Mouse (Mus musculus) ovary, postnatal 36 days (tissue): Measurements from ENCODE around the gene Mvb12a.
"Not testable (repeated sequence)": the region's sequence is repeated elsewhere in the genome, so short reads cannot be mapped to it uniquely, and the experiment has no call there.

Experiments
- DNase-seq: peaks from one replicate; pipeline ENCODE4 v3.0.0; 2022; ENCODE audit warnings: low spot score, mixed read lengths

Mvb12a gene

GRCm38 (mm10) chr8:71542632-71543343 is at the start of gene Mvb12a:
TSS of gene Mvb12a (plus strand) at chr8:71542922.
- peak; percentile 93 for DNase-seq

DNA sequence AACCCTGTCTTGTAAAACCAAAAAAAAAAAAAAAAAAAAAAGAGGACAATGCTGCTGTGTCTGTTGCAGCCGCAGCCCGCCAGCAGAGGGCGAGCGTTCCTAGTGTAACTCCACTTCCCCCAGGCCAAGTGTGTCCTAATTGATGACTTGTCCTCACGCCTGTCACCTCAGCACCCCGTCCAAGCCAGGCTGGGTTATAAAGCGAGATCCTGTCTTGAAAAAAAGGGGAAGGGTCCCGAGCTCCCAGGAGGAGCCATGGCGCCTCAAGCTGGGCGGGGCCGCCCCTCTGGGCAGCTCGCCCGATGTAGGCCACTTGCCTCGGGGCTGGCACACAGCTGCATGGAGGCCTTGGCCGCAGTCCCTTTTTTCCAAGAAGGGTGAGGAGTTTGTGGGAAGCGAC is 47.7 kb upstream of the Mvb12a start:
- peak; percentile 83 for DNase-seq

DNA sequence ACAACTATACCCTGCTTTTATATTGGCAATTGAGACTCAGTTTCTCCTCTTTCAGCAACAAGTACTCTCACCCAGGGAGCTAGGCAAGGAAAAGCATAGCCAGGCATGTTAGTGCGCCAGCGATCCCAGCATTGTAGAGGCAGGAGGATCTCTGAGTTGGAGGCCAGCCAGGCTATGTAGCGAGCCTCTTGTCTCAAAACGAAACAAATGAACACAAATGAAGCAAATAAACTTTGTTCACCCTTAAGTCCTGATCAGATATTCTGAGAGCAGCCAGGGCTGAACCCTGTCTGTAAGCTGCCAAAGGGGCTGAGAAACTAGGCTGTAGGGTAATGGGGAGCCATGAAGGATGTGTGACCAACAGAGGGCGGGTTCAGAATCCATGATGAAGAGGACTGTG is 46.9 kb upstream of the Mvb12a start:
- no peak for DNase-seq

GRCm38 (mm10) chr8:71496481-71496880 is 46.2 kb upstream of the Mvb12a start:
- DNase-seq: peak; percentile 86

DNA sequence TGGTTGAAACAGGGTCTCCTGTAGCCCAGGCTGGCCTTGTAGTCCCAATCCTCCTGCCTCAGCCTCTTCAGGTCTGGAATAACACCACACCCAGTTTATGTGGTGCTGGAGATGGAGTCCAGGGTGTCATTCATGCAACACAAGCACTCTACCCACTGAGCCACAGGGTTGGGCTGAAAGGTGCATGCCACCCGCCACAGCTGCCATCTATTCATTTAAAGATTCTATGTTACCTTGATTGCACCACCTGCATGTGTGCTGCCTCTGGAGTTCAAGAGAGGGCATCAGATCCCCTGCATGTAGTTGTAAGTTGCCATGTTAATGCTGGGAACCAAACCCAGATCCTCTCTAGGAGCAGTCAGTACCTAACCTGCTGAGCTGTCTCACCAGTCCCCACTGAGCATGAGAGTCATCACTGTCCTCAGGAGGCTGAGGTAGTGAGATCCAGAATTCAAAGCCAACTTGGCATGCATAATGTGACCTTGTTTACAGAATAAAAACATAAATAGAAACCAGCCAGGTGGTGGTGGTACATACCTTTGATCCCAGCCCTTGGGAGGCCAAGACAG is 45.6 kb upstream of the Mvb12a start:
- no peak for DNase-seq

DNA sequence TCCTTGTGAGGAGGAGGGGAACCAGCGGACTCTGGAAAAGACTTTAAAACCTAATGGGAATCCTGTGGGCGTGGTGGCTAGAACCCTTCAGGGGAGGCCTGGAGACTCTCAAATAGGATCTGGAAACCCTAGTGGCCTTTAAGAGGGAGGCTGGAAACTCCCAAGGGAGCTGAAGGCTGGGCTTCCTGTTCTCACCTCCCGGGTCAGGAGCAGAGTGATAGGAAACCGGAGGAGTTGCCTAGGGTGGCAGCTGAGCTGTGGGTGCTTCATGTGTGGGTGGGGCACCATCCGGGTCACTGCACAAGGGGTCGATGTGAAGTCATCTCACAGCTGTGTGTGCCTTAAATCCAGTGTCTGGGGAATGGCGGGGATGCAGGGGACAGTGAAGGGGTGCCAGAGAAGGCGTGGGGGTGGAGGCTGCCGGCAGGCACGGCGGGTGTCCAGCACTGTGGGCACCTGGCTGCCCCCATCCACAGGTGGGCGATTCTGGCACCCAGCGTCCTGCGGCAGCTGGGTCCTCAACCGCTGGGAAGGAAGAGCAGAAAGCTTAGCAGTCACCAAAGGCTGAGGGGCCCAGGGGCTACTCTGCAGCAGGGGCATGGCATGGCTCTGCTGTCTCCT is 44.7 kb upstream of the Mvb12a start:
- peak; percentile 18 for DNase-seq

DNA sequence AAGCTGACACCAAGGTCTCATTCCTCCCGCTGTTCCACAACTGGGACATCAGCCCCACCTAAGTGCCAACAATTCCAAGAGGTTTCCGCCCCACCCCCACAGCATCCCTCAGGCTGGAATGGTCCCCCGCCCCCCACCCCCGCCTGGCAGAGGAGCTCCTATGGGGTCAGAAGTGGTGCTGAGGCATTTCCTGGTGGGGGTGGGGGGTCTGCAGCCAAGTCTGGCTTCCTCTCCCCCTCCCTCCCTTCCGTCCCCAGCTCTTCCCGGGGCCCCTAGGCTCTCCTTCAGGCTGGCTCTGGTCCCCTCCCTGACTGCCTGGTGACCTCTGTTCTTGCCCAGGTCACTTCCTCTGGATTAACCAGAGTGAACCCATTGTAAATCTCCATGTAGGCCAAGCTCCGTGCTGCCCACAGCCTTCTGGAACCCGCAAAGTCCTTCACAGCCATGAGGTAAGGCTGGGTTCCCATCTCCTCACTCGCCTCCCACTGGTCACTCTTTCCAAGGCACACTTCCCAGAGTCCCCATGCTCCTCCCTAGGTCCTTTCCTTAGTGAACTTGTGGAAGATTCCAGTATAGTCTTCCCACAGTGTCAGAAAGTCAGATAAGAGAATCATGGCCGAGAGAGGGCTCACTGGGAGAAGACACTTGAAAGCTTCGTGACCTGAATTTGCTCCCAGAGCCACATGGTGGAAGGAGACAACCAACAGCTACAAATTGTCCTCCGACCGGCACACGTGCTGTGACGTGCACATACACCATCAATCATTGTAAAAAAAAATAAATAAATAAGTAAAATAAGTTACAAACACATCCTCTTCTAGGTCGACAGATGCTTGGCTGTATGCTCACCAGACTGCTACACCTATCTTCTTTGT is 43.7 kb upstream of the Mvb12a start:
- DNase-seq: no peak

GRCm38 (mm10) chr8:71504349-71504748 is 38.4 kb upstream of the Mvb12a start:
- no peak for DNase-seq

DNA sequence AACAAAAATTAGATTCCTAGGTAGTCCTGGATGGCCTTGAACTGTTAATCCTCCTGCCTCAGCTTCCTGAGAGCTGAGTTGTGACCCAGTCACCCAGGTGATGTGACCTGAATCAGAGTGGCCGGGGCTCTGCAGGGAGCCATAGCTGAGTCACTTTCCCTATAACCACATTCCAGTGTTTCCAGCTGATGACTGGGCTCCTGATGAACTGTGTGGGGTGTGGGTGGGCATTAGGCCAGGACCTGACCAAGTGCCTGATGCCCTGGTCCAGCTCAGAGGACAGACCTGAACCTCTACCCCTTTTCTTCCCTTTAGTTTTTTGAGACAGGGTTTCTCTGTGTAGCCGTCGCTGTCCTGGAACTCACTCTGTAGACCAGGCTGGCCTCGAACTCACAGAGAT is 37.4 kb upstream of the Mvb12a start:
- no peak for DNase-seq

GRCm38 (mm10) chr8:71505979-71506378 is 36.7 kb upstream of the Mvb12a start:
- peak; percentile 48 for DNase-seq

DNA sequence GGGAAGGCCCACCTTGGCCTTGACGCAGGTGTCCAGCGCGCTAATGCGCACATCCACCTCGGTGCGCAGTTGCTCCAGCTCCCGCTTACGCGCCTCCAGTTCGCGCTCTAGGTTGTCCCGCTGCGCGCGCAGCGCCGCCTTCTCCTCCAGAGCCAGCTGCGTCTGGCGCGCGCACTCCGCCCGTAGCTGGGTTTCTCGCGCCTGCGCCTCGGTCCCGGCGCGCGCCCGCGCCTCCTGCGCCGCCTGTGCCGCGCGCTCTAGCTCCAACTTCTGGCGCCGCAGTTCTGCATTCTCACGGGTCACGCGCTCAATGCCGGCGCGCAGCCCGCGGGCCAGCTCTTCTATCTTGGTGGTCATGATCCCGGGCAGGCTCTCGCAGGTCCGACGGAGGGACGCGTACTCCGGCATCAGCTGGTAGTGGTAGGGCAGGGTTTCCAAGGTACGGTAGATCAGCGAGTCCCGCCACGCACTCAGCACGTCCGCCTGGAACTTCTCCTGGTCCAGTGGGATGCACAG is 35.1 kb upstream of the Mvb12a start:
- DNase-seq: peak; percentile 82

- no peak for DNase-seq
Observed at GRCm38 (mm10) chr8:71509316-71509715, 33.4 kb upstream of the Mvb12a start.

DNA sequence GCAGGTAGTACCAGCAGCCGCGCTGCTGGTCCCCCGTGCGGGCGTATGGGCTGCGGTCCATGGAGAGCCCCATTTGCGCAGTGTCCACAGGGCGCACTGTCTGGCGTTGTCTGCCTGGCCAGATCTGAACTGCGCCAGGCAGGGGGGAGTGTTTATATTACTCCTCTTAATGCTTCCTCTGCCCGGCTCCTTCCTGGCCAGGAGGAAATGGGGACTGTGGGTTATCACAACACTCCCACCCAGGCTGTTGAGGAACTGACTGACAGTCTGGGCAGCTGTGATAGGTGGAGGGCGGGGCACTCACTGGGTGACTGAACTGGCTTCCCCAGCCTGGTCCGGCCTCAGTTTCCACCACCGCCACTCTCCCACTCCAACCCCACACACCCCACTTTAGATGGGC is 31.1 kb upstream of the Mvb12a start, which contains the start of gene Plvap:
Gene Plvap, minus strand, starts transcription at position 109 of the 400 bp plus-strand sequence.
- no peak for DNase-seq

- no peak for DNase-seq
Observed at GRCm38 (mm10) chr8:71513018-71513754, 29.5 kb upstream of the Mvb12a start.

- no peak for DNase-seq
Observed at GRCm38 (mm10) chr8:71515043-71515442, 27.7 kb upstream of the Mvb12a start.

DNA sequence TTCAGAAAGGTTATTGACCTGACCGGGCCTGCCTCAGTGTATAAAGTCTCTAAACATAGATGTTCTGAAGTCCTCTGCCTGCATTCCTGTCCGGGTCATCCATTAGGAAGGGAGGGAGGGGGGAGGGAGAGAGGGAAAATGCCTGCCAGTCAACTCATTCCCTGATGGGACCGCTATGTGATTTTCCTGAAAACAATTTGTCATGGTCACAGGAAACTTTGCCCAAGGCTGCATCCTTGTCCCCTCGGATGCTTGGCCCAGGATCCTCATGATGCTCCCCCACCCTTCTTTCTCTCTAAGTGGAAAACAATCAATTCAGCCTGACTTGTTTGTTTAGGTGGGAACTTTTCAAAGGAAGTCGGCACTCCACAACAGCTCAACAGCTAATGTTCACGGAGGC is 25.9 kb upstream of the Mvb12a start:
- DNase-seq: no peak

DNA sequence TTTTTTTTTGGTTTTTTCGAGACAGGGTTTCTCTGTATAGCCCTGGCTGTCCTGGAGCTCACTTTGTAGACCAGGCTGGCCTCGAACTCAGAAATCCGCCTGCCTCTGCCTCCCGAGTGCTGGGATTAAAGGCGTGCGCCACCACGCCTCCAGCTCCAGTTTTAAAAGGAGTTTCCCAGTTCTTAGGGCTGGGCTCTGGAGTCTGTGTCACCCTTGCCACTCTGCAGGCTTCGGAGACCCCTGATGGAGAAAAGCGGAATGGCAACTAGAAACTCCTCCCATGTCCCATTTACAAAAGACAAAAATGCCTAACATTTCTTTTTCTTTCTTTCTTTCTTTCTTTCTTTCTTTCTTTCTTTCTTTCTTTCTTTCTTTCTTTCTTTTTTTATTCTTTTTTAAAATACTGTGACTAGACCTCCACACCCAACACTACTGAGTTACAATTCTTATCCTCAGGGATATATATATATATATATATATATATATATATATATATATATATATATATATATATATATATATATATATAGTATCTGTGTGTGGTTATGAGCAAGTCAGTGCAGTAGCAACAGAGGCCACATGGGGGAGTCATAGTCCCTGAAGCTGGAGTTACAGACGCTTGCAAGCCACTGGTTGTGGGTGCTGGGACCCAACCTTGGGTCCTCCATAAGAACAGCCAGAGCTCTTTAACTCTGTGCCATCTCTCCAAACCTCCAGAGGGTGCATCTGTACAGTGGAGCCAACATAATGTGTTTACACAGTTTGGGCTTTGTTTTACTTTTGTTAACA is 23.5 kb upstream of the Mvb12a start:
- DNase-seq: not testable (repeated sequence)

DNA sequence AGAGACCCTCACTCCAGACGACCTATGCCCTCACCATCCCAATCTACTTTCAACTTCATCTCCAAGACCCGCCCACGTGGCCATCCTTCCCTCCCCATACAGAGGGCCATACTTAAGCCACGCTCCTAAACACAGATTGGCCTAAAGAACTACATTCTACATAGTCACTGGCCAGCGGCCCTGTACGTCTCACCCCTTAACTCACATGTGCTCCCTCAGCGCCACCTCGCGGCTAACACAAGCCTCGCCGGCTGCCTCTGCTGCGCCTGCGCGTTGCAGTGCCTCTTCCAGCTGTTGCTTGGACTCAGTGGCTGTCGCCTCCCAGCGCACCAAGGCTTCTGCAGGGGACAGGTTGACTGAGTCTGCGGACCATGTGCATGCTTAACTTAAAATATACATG is 21.1 kb upstream of the Mvb12a start:
- DNase-seq: peak; percentile 96

DNA sequence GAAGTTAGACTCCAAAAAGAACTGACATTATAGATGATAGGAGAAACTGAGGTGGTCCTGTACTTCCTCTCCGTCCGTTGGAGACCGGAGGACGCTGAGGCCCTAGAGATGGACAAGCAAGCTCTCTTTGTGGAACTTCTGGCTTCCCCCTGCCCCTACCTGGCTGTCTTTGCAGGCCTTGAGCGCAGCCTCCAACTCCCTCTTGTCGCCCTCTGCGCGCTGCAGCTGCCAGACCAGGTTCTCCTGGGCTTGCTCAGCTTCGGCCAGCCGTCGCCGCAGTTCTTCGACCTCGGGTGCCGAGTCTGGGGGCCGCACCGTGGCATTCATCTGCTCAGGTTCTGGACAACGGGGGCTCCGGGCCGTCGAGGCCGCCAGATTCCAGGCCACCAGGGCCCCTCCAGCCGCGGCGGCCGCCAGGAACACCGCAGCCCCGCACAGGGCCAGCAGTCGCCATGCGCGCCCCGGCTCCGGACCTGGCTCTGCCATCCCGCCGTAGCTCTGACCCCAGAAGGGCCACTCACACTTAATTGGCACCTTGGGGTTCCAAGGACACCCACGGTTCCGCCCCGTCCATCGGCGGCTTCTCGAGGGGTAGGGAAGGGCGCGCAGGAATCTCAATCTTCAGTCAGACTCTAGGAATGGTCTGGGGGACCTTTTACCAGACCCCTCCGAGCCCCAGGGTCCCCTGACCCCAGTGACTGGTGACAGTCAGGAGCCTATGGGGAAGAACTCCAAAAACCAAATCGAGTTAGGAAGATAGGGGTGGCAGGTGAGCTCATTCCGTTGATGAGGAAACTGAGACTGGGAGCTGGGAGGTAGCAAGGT is 17.3 kb upstream of the Mvb12a start, which contains the start of gene Ccdc194:
Gene Ccdc194, minus strand, starts transcription at position 486 of the 825 bp plus-strand sequence.
- DNase-seq: no peak

DNA sequence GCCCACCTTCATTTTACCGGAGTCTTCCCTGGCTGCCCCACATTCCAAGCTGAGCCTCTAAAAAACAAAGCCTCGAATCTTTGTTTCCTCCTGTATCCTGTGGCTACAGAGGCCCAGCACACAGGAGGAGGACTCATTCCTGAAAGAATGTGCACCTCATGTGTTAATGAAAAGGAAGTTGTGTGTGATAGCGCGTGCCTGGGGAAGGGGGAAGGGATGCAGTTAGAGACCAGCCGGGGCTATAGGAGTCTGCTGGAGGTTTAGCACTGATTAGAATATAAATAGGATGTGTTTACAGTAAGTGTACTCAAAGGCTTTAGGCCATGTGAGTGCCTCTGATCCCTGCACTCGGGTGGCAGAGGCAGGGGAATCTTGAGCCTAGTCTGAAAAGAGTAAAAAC is 16.4 kb upstream of the Mvb12a start:
- DNase-seq: no peak
